Mouse (Mus musculus): ENCODE measurements around the gene Clcn7.
"Not testable (repeated sequence)": the region's sequence is repeated elsewhere in the genome, so short reads cannot be mapped to it uniquely, and the experiment has no call there.

Gene Clcn7

DNA sequence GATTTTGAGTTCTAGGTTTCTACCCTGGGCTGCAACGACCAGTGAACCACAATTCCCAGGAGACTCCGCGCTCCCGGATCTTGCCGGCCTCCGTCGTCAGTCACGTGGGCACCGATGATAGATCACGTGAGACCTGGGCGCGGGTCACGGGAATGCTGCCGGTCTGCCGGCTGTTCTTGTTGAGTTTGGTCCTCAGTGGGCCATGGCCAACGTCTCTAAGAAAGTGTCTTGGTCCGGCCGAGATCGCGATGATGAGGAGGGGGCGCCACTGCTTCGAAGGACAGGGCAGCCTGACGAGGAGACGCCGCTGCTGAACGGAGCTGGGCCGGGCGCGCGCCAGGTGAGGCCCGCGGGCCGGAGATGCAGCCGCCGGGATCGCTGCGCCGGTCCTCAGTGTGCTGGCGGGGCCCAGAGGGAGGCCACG, at the start of gene Clcn7:
Clcn7 (plus strand) TSS at position 117 of the 424 bp plus-strand sequence.
- peak; percentile 89 for DNase-seq

GRCm38 (mm10) chr17:25083444-25083931, 49.7 kb upstream of the Clcn7 start, which contains the start of gene Tmem204:
TSS of gene Tmem204 (minus strand) at chr17:25083591.
- DNase-seq = no peak

- DNase-seq = no peak
Observed at GRCm38 (mm10) chr17:25084835-25085385, 48.3 kb upstream of the Clcn7 start.

DNA sequence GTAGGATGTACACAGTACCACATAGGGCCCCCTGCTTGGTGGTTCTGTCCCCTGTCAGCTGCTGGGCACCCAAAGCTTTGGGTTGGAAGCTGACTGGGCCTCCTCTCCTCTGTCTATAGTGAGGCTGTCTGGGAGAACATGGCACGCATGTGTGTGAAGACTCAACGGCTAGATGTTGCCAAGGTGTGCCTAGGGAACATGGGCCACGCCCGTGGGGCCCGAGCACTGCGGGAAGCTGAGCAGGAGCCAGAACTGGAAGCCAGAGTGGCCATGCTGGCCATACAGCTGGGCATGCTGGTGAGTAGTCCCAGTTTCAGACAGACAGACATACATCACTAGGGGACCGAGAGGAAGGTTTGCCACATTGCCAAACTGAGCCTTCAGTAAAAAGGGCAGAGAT, 46.5 kb upstream of the Clcn7 start:
- DNase-seq = no peak

DNA sequence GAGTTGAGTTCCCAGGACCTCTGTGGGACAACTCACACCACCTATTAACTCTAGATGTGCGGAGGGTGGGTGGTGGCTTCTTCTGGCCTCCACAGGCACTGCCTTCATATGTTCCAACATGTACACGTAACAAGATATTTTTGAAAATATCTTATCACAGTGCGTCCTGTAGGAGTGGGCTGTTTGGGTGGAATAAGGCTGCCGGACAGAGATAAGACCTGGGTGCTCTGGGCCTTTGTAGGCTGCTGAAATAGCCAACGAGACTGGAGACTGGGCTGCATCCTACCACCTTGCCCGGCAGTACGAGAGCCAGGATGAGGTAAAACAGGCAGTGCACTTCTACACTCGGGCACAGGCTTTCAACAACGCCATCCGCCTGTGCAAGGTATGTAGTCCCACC, 44.0 kb upstream of the Clcn7 start:
- DNase-seq = no peak

- no peak for DNase-seq
Observed at GRCm38 (mm10) chr17:25090450-25090849, 42.7 kb upstream of the Clcn7 start.

DNA sequence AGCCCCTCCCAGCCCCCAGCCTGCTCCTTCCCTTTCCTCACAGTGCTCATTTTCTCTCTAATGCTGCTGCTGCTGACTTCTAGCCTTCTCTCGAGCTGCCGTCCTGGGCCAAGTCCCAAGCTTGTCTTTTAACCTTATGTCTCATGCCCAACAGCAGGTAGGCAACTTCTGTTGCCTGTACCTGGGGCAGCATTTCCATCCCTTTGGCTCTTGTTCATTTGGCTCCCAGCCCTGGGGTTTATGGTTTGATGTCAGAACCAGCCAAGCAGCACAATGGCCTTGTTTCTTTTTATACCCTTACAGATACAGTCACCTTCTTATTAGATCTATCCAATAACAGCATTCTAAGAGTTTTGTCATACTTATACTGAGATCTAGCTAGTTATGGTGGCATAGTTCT, 37.0 kb upstream of the Clcn7 start:
- no peak for DNase-seq

DNA sequence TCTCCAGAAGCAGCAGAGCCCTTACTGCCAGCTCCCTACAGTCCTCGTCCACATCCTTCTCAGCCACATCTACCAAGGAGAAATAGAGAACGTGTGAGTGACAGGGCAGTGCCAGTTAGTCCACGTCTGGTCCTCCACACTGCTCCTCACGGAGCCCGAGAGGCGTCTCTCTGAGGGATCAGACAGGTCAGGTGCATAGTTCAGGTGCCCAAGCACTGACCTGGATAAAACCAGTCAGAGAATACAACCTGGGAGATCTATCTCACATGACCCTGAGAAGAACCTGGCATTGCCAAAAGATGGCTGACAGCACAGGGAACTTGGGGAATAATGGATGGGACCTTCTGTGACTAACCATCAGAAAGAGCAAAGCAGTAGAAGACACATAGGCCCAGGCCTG, 33.1 kb upstream of the Clcn7 start:
- no peak for DNase-seq

GRCm38 (mm10) chr17:25101338-25101737, 31.9 kb upstream of the Clcn7 start:
- no peak for DNase-seq

GRCm38 (mm10) chr17:25107786-25108185, 25.4 kb upstream of the Clcn7 start:
- no peak for DNase-seq

DNA sequence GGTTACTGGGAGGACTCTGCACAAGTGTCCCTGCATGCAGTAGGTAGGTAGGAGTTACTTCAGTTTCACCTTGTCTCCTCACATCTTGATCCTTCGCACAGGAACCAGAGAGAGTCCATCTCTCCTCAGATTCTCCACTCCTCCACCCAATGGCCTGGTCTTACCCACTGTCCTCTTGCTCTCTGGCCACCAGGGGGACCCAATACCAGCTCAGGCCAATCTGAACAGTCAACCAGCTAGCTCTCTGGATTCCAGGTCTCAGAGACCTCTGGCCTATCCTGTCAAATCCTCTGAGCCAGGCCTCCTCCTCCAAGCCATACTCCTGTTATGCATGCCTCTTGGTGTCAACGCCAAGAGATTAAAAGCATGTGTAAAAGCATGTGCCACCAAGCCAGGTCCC, 23.6 kb upstream of the Clcn7 start:
- peak; percentile 9 for DNase-seq

DNA sequence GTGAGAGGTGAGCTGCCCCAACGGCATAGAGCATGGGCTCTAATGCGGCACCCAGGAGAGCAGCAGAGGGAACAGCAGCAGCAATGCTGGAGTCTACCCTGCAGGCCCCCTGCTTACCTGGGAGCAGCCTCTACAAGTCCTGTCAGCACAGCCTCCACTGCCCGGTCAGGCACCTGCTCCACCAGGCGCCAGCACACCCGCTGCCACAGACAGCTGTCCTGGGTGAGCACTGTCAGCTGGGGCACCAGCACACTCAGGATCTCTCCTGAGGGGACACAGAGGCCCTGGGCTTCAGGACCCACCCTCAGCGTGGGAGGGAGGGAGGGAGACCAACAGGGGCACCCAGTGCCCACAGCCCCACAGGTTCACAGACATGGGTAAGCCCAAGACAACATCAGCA, 22.6 kb upstream of the Clcn7 start:
- DNase-seq = no peak

- DNase-seq = no peak
Observed at GRCm38 (mm10) chr17:25111220-25111619, 22.0 kb upstream of the Clcn7 start.

DNA sequence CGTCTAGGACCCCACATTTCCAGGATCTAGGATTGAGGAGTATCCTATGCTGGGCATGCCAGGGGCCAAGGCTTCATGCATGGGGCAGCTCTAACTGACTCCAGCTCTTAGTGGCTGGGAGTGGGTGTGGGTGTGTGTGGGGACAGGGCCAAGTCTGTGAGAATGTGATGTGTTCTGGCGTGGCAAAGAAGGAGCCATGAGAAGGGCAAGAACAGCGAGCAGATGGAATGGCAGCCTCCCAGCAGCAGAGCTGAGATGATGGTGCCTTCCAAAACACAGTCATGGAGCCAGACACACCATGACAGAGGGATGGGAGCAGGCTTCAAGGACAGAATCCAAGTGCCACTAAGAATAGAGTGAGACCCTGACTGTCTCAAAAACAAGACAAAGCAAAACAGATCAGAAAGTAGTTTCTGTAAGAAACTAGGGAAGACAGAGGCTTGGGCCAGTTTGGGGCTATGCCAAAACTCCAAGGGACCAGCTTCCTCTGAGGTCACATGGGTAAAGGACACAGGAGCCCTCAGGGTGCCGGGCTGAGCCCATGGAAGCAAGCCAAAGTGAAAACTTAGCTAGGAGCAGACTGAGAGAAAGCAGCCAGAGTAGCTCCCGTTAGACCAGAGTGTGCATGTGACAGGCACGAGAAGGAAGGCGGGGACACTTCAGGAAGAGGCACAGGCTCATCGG, 21.3 kb upstream of the Clcn7 start:
- no peak for DNase-seq

DNA sequence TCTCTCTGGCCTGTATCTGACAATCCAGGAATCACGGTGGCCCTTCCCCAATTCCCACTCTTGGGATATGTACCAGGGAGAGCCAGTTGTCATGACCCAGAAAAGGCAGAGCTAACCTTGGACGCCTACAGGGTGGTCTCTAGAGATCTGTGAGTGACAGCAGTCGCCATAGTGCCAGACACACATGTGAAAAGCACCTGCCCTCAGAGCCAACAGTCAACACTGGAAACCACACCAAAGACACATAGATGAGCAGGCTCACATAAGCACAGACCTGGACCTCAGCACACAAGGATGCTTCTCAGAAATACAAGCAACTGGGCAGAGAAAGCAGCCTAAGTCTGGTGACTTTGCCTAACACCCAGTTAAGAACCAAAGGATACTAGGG, 20.8 kb upstream of the Clcn7 start:
- DNase-seq = no peak

- no peak for DNase-seq
Observed at GRCm38 (mm10) chr17:25114908-25115645, 18.1 kb upstream of the Clcn7 start.

- peak; percentile 94 for DNase-seq
Observed at GRCm38 (mm10) chr17:25115664-25116432, 17.3 kb upstream of the Clcn7 start, which contains the start of gene Telo2. TSS of gene Telo2 (minus strand) at chr17:25115967.

- DNase-seq = peak; percentile 36
Observed at GRCm38 (mm10) chr17:25117263-25117662, 15.9 kb upstream of the Clcn7 start.

DNA sequence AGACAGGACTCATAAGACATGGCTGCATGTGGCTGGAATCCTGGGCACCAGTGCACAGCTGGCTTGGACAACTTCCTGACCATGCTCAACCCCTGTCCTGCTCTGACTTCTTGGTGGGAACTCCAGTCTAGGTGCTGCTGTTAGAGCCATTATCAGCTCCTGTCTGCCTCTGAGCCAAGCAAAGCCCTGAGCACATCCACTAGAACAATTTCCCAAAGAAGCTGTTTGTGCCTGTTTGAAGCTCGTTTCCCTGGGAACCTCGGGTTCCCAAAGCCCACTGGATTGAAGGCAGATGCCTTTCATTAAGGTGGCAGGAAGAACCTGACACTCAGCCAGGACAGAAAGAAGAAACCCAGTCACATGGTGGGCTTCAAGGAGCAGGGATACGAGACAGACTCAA, 12.8 kb upstream of the Clcn7 start, which contains the start of gene Ptx4:
Ptx4 (plus strand) TSS at position 355 of the 400 bp plus-strand sequence.
- DNase-seq = no peak

GRCm38 (mm10) chr17:25123979-25124378, 9.2 kb upstream of the Clcn7 start:
- peak; percentile 53 for DNase-seq

GRCm38 (mm10) chr17:25125442-25126060, 7.6 kb upstream of the Clcn7 start:
- not testable (repeated sequence) for DNase-seq

DNA sequence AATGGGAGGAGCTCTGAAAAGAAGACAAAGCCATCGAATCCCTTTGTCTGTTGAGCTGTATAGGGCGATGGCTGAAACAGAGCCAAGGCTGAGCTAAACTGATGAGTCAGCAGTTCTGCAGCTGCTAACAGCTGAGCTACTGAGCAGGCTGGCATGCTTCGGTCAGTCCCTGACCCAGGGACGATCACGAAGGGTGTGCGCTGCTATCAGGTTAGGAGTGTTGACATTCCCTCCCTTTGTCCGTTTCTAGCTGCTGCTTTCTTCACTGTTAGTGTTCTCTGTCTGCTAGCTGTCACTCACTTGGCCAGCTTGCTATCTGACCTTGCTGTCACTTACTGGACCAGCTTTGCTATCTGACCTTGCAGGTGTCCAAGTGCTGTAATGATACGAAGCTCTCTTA, 6.1 kb upstream of the Clcn7 start:
- no peak for DNase-seq

- no peak for DNase-seq
Observed at GRCm38 (mm10) chr17:25127681-25128080, 5.5 kb upstream of the Clcn7 start.
